Mouse (Mus musculus) myocyte (in vitro differentiated cells): ENCODE data around the gene Pacrg. TPM values are rescaled to one million over a fixed set of nuclear protein-coding genes. Genes with fewer than 3 reads are reported as not detected.

Experiments
- H3K27me3 ChIP-seq: one replicate; pipeline ENCODE4 v1.6.1; 2011; ENCODE audit not compliant: control insufficient read depth, insufficient read depth, insufficient read length
- H3K36me3 ChIP-seq: one replicate; pipeline ENCODE4 v1.6.1; 2011; ENCODE audit not compliant: control insufficient read depth, insufficient read depth
- H3K4me2 ChIP-seq: one replicate; pipeline ENCODE4 v1.6.1; 2011; ENCODE audit warnings: low read depth, control low read depth
- H3K4me3 ChIP-seq: one replicate; pipeline ENCODE4 v1.5.1; 2011; ENCODE audit warnings: mild to moderate bottlenecking, control low read depth, moderate library complexity
- H3K79me2 ChIP-seq: one replicate; pipeline ENCODE4 v1.6.1; 2011; ENCODE audit not compliant: control insufficient read depth, insufficient read depth
- H3ac ChIP-seq: one replicate; pipeline ENCODE4 v1.6.1; 2011; ENCODE audit not compliant: control insufficient read depth, insufficient read length
- CEBPB ChIP-seq: IDR thresholded peaks from 2 replicates; pipeline ENCODE4 v1.6.1; 2011; ENCODE audit warnings: mild to moderate bottlenecking, moderate library complexity; ENCODE audit not compliant: poor library complexity, insufficient read depth, severe bottlenecking
- E2F4 ChIP-seq: IDR thresholded peaks from one replicate; pipeline ENCODE4 v1.6.1; 2011; ENCODE audit warnings: mild to moderate bottlenecking, control low read depth, moderate library complexity; ENCODE audit not compliant: insufficient read depth
- MAX ChIP-seq: IDR thresholded peaks from one replicate; pipeline ENCODE4 v1.6.1; 2011; ENCODE audit warnings: low read depth, mild to moderate bottlenecking, control low read depth
- MYOD1 ChIP-seq, 3 experiments: IDR thresholded peaks; one replicate each; pipeline ENCODE4 v1.6.1; 2011; ENCODE audit warnings: control low read depth in 2 of 3, low read depth in 2 of 3, mild to moderate bottlenecking in 2 of 3, moderate library complexity in 1 of 3; ENCODE audit not compliant: insufficient read length in 2 of 3, control insufficient read depth in 1 of 3
- MYOG ChIP-seq, 3 experiments: IDR thresholded peaks; one replicate each; pipeline ENCODE4 v1.6.1; 2011; ENCODE audit warnings: control low read depth in 2 of 3, low read depth in 2 of 3, mild to moderate bottlenecking in 2 of 3; ENCODE audit not compliant: insufficient read length in 2 of 3, control insufficient read depth in 1 of 3, insufficient read depth in 1 of 3
- POLR2A ChIP-seq: IDR thresholded peaks from one replicate; pipeline ENCODE4 v1.6.1; 2011; ENCODE audit warnings: low read depth, mild to moderate bottlenecking, control low read depth, moderate library complexity; ENCODE audit not compliant: insufficient read length
- POLR2AphosphoS2 ChIP-seq: IDR thresholded peaks from one replicate; pipeline ENCODE4 v1.6.1; 2011; ENCODE audit warnings: low read depth, control low read depth; ENCODE audit not compliant: insufficient read length
- REST ChIP-seq: IDR thresholded peaks from one replicate; pipeline ENCODE4 v1.6.1; 2011; ENCODE audit warnings: mild to moderate bottlenecking, control low read depth, moderate library complexity; ENCODE audit not compliant: insufficient read depth, insufficient read length
- SRF ChIP-seq: IDR thresholded peaks from one replicate; pipeline ENCODE4 v1.6.1; 2011; ENCODE audit warnings: low read depth; ENCODE audit not compliant: control insufficient read depth, insufficient read length
- TCF12 ChIP-seq: IDR thresholded peaks from one replicate; pipeline ENCODE4 v1.6.1; 2011; ENCODE audit warnings: mild to moderate bottlenecking, control low read depth; ENCODE audit not compliant: poor library complexity, insufficient read depth, severe bottlenecking
- TCF3 ChIP-seq: IDR thresholded peaks from one replicate; pipeline ENCODE4 v1.6.1; 2011; ENCODE audit warnings: low read depth, control low read depth; ENCODE audit not compliant: insufficient read length
- USF1 ChIP-seq: IDR thresholded peaks from one replicate; pipeline ENCODE4 v1.6.1; 2011; ENCODE audit warnings: low read depth, mild to moderate bottlenecking, control low read depth, moderate library complexity
- polyA plus RNA-seq: library from polyadenylated mRNA; unstranded; fragments of >200 nt; fragmentation: generic; extraction: Trizol; gene quantifications from one replicate; pipeline ENCODE4 v1.2.1, GENCODE M21; 2012; ENCODE audit warnings: missing spikeins

Gene Pacrg
- polyA plus RNA-seq, 1 experiment: 0.64 TPM

DNA sequence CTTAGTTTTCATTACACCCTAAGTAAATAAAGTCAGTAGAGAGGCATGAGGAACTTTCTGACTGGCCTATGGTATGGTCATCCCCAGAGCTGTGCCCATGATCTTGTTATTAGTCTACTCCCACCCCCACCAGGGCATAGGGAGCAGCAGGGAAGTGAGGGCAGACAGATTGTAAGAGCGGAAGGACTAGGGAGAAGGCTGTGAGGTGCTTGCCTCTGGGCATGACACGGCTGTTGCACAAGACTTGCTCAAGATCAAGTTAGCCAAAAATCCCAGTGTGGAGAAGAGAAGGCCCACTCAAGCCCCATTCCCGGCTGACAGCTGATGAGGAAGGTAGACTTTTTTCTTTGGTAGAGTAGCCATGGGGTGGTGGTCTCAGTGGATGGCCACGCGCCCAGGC, 82.7 kb downstream of the Pacrg start:
- H3K36me3 ChIP-seq: no peaks in the 10 kb centered on the region
- H3K79me2 ChIP-seq: no peaks in the 10 kb centered on the region
- TF ChIP-seq E2F4 (no peak), CEBPB (no peak), TCF12 (no peak), SRF (no peak), TCF3 (no peak), MAX (no peak), MYOD1 (IDR thresholded peaks at IDR 0.05; ENCODE audit: control insufficient read depth in 1 of 3, insufficient read length in 2 of 3, low read depth in 2 of 3) (no peak), POLR2AphosphoS2 (no peak), USF1 (no peak), REST (no peak), MYOG (IDR thresholded peaks at IDR 0.05; ENCODE audit: control insufficient read depth in 1 of 3, insufficient read depth in 1 of 3, insufficient read length in 2 of 3, low read depth in 2 of 3) (no peak), POLR2A (no peak)
- H3K4me2 ChIP-seq: no peak overlapping the region
- H3ac ChIP-seq: no peak overlapping the region
- H3K27me3 ChIP-seq: no peaks in the 10 kb centered on the region
- no peak overlapping the region for H3K4me3 ChIP-seq

DNA sequence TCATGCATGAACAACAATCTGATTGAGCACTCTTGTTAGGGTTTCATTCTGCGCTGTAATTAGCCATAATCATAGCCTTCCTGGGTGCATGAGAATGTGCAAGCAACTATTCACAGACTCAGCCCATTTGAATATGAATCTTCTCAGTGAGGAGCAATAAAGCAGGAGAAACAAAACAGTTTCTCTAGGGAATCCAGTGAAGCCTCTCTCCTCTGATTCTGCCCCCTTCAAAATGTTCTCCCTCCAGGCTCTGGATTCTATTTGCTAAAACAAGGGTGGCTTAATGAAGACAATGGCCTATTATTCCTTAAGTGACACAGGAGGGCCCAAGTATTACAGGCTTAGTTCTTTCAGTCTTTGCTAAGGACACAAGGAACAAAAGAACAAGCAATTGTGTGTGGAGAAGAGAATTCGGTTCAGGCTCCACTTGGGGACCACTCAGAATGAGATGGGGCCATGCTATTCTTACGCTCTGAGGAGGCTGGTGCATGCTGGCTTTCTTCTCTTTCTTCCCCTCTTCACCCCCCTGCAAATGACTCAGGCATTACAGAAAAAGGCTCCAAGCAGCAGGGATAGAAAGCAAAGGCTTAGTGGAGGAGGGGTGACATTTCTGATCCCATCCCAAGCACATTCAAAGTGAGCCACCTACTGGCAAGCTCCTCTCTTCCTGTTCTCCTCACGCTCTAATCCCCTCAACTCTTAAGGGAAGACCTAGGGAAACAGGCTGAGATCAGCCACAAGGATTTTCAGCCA, 95.2 kb downstream of the Pacrg start:
- H3K4me2 ChIP-seq: peak overlapping the region; percentile 25
- no peaks in the 10 kb centered on the region for H3K79me2 ChIP-seq
- H3ac ChIP-seq: no peak overlapping the region
- H3K36me3 ChIP-seq: no peaks in the 10 kb centered on the region
- TF ChIP-seq MYOG (IDR thresholded peaks at IDR 0.05; ENCODE audit: control insufficient read depth in 1 of 3, insufficient read depth in 1 of 3, insufficient read length in 2 of 3, low read depth in 2 of 3) (no peak), TCF12 (no peak), CEBPB (no peak), REST (no peak), POLR2AphosphoS2 (no peak), SRF (no peak), MYOD1 (IDR thresholded peaks at IDR 0.05; ENCODE audit: control insufficient read depth in 1 of 3, insufficient read length in 2 of 3, low read depth in 2 of 3) (no peak), POLR2A (no peak), MAX (no peak), TCF3 (no peak), USF1 (no peak), E2F4 (no peak)
- no peak overlapping the region for H3K4me3 ChIP-seq
- no peaks in the 10 kb centered on the region for H3K27me3 ChIP-seq

DNA sequence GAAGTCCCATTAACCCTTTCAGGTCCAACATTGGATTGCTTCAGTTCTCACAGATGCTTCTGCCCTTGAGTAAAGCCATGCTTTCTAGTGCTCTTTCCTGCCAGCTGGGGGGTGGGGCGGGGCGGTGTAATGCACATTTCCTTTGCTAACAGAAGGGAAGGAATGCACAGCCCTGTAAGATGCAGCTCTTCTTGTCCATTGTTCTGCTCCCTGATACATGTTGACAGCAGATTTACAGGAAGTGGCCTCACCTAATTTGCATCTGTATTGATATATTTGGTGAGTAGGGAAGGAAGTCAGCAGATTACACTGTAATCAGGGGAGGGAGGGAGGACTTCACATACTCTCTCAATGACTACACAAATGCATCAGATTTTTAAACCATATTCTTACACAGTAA, 100.0 kb downstream of the Pacrg start:
- Histone ChIP-seq H3K4me3 (no peak overlapping the region), H3K27me3 (no peaks in the 10 kb centered on the region), H3K36me3 (no peaks in the 10 kb centered on the region), H3K79me2 (no peaks in the 10 kb centered on the region), H3K4me2 (no peak overlapping the region), H3ac (no peak overlapping the region)
- no peak for TF ChIP-seq REST
- no peak for TF ChIP-seq E2F4
- no peak for TF ChIP-seq MAX
- no peak for TF ChIP-seq CEBPB
- no peak for TF ChIP-seq TCF12
- no peak for TF ChIP-seq TCF3
- TF ChIP-seq POLR2AphosphoS2: no peak
- TF ChIP-seq MYOD1 (IDR thresholded peaks at IDR 0.05; ENCODE audit: control insufficient read depth in 1 of 3, insufficient read length in 2 of 3, low read depth in 2 of 3): no peak
- no peak for TF ChIP-seq MYOG (IDR thresholded peaks at IDR 0.05; ENCODE audit: control insufficient read depth in 1 of 3, insufficient read depth in 1 of 3, insufficient read length in 2 of 3, low read depth in 2 of 3)
- TF ChIP-seq SRF: no peak
- no peak for TF ChIP-seq USF1
- TF ChIP-seq POLR2A: no peak

DNA sequence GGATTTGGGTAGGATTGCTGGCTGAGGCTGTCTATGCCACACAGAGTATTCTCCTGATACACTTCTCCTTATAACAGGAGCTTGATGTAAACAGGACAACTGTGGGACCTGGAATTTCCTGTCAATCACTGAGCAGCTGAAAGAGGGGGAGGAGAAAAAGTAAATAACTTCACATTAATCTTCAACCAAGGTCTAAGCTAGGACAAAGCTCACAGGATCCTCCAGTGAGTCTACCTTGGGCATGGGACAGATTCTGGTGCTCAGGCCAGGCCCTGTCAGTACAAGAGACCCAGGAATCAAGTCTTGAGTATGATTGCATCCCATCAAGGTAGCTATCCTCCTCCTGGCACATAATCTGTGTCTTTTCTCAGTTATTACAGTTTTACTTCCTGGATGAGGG, 102.1 kb downstream of the Pacrg start:
- no peak overlapping the region for H3K4me3 ChIP-seq
- TF ChIP-seq REST (no peak), MYOD1 (IDR thresholded peaks at IDR 0.05; ENCODE audit: control insufficient read depth in 1 of 3, insufficient read length in 2 of 3, low read depth in 2 of 3) (no peak), POLR2AphosphoS2 (no peak), MAX (no peak), POLR2A (no peak), E2F4 (no peak), MYOG (IDR thresholded peaks at IDR 0.05; ENCODE audit: control insufficient read depth in 1 of 3, insufficient read depth in 1 of 3, insufficient read length in 2 of 3, low read depth in 2 of 3) (no peak), TCF12 (no peak), USF1 (no peak), CEBPB (no peak), SRF (no peak), TCF3 (no peak)
- no peak overlapping the region for H3ac ChIP-seq
- no peak overlapping the region for H3K4me2 ChIP-seq
- no peaks in the 10 kb centered on the region for H3K36me3 ChIP-seq
- no peaks in the 10 kb centered on the region for H3K27me3 ChIP-seq
- H3K79me2 ChIP-seq: no peaks in the 10 kb centered on the region
